Mouse (Mus musculus): ENCODE data around the gene Fndc1. TPM values are rescaled to one million over a fixed set of nuclear protein-coding genes. Genes with fewer than 3 reads are reported as not detected.

Gene Fndc1
- polyA plus RNA-seq, 1 experiment from 2014 or later: 13.3 TPM

DNA sequence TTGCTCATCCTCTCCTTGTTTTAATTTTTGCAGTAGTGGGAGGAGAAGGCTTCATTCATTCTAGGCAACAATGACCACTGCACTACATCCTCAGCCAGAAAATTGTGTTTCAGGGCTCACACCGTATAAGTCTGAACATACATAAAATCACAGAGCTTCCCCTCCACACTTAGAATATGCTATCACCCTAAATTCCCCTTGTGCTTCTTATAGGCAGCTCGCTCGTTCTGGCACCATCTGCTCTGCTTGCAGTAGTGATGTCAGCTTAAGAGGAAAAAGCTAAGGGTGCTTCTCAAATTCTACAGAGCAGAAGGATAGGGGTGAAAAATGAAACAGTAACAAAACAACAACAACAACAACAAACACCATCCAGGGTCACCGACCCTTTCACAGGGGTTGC is 82.1 kb downstream of the Fndc1 start:
- H3K27ac ChIP-seq (ENCODE audit: low read length): no peak overlapping the region
- no peak overlapping the region for H3K4me2 ChIP-seq (ENCODE audit: low read depth, low read length)
- no peak overlapping the region for H3K4me3 ChIP-seq (ENCODE audit: low read length)
- H3K9ac ChIP-seq (ENCODE audit: low read depth, low read length): no peak overlapping the region
- no peaks in the 10 kb centered on the region for H3K27me3 ChIP-seq (replicated peaks; ENCODE audit: control insufficient read depth, insufficient read depth, low read length)
- H3K4me1 ChIP-seq (ENCODE audit: control insufficient read depth, insufficient read depth, low read length): no peaks in the 10 kb centered on the region
- H3K9me3 ChIP-seq (ENCODE audit: control insufficient read depth, low read length): no peaks in the 10 kb centered on the region
- H3K36me3 ChIP-seq (ENCODE audit: control insufficient read depth, insufficient read depth, low read length): no peaks in the 10 kb centered on the region
- 87% methylated on average over 4 of the region's 4 CpGs for WGBS
- no peak for ATAC-seq

DNA sequence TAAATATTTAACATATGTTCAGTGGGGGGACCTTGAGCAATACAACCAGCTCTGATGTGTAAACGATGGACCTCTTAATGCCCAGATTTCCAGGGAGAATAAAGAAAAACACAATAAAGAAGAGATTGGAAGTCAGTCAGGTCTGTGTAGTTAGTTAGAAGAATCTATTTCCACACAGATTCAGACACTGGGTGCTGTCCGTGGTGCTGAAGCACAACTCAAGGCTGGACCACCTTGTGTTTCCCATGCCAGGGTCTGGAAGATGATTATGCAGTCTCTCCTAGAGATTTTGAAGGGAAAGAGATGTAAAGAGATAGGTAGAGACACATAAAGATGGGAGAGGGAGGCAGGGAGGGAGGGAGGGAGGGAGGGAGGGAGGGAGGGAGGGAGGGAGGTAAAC is 86.1 kb downstream of the Fndc1 start:
- H3K4me2 ChIP-seq (ENCODE audit: low read depth, low read length): no peak overlapping the region
- WGBS: 21% methylated on average over 2 of the region's 2 CpGs
- H3K4me3 ChIP-seq (ENCODE audit: low read length): no peak overlapping the region
- H3K27me3 ChIP-seq (replicated peaks; ENCODE audit: control insufficient read depth, insufficient read depth, low read length): no peaks in the 10 kb centered on the region
- H3K9me3 ChIP-seq (ENCODE audit: control insufficient read depth, low read length): no peaks in the 10 kb centered on the region
- H3K27ac ChIP-seq (ENCODE audit: low read length): no peak overlapping the region
- H3K36me3 ChIP-seq (ENCODE audit: control insufficient read depth, insufficient read depth, low read length): no peaks in the 10 kb centered on the region
- ATAC-seq: no peak
- no peak overlapping the region for H3K9ac ChIP-seq (ENCODE audit: low read depth, low read length)
- no peaks in the 10 kb centered on the region for H3K4me1 ChIP-seq (ENCODE audit: control insufficient read depth, insufficient read depth, low read length)

DNA sequence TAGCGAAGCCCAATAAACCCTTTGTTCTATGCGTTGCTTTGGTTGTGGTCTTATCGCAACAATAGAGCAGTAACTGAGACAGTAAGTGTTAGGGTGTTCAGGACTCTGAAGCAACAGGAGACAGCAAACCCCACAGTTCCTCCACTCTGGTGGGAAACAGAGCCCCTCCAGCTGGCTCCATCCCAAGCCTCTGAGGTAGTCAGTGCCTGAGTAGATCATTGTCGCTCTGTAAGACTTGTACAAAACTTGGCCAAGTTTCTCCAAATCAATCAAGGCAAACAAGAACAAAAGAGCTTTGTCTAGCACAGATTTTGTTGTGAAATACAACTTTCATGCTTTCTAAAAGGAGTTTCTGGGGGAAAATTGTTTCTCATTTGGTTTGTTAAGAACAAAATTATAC is 104.1 kb downstream of the Fndc1 start:
- H3K4me2 ChIP-seq (ENCODE audit: low read depth, low read length): no peak overlapping the region
- WGBS: 87% methylated on average over 4 of the region's 4 CpGs
- H3K27me3 ChIP-seq (replicated peaks; ENCODE audit: control insufficient read depth, insufficient read depth, low read length): no peaks in the 10 kb centered on the region

DNA sequence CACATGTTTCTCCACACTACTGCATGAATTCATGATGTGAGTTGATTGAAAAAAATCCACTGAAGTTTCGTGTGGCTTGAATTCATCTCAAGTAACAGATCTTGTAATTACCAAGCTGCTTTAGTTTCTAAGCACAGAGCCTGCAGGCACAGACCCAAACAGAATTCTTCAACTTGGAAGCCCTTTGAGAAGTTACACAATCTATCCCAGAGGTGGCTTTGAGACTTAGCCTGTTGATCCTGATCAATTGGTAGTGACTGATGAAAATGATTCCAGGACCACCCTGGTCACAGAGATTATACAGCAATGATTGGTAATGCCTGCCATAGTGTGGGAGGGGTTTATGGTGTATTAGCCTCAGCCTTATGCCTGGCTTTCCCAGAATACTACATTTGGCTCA is 108.2 kb downstream of the Fndc1 start:
- no peak overlapping the region for H3K27ac ChIP-seq (ENCODE audit: low read length)
- ATAC-seq: no peak
- no peaks in the 10 kb centered on the region for H3K36me3 ChIP-seq (ENCODE audit: control insufficient read depth, insufficient read depth, low read length)
- H3K9ac ChIP-seq (ENCODE audit: low read depth, low read length): no peak overlapping the region
- H3K27me3 ChIP-seq (replicated peaks; ENCODE audit: control insufficient read depth, insufficient read depth, low read length): no peaks in the 10 kb centered on the region
- H3K4me3 ChIP-seq (ENCODE audit: low read length): no peak overlapping the region
- H3K4me2 ChIP-seq (ENCODE audit: low read depth, low read length): no peak overlapping the region
- H3K9me3 ChIP-seq (ENCODE audit: control insufficient read depth, low read length): no peaks in the 10 kb centered on the region
- WGBS: 54% methylated on average over 1 of the region's 1 CpGs
- no peaks in the 10 kb centered on the region for H3K4me1 ChIP-seq (ENCODE audit: control insufficient read depth, insufficient read depth, low read length)

More for the DNA sequence above, 104.1 kb downstream of the Fndc1 start:
- Histone ChIP-seq H3K27ac (ENCODE audit: low read length) (no peak overlapping the region), H3K4me3 (ENCODE audit: low read length) (no peak overlapping the region), H3K9ac (ENCODE audit: low read depth, low read length) (no peak overlapping the region), H3K36me3 (ENCODE audit: control insufficient read depth, insufficient read depth, low read length) (no peaks in the 10 kb centered on the region), H3K4me1 (ENCODE audit: control insufficient read depth, insufficient read depth, low read length) (no peaks in the 10 kb centered on the region), H3K9me3 (ENCODE audit: control insufficient read depth, low read length) (no peaks in the 10 kb centered on the region)
- no peak for ATAC-seq

DNA sequence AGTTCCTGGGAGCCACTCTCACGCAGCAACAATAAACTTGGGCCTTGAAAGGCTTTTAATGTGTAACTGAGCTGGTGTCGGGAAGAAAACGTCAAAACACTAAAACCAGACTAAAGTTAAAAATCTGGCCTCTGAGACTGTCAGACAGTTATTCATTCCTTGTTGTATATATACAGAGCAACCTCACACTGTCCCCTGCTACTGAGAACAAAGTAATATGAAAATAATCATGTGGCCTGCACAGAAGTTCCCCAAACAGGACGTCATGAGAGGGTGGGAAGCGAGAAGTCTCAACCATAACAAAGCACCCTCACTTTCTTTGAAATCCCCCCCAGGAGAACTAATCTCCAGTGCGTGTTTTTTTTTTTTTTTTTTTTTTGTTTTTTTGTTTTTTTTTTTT is 109.2 kb downstream of the Fndc1 start:
- WGBS: 58% methylated on average over 6 of the region's 6 CpGs
- no peak for ATAC-seq

DNA sequence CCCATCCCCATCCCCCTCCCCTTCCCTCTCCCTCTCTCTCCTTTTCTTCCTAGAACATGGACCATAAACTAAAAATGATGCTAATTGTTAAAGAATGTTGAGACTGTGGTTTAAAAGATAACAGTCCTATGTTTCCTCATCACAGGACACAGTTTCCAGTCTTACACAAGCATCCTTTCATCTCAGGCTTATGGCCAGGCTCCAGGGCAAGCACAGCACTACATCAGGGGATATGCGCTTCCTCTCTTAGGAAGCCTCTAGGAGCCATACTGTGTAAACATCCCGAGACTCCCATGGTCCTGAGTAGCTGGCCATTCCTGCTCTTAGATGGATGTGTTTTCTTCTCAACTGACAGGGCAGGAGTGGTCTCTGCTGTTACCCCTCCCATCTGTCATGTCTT is 114.1 kb downstream of the Fndc1 start:
- no peak for ATAC-seq
- Histone ChIP-seq H3K27ac (ENCODE audit: low read length) (no peak overlapping the region), H3K4me3 (ENCODE audit: low read length) (no peak overlapping the region), H3K9ac (ENCODE audit: low read depth, low read length) (no peak overlapping the region), H3K27me3 (replicated peaks; ENCODE audit: control insufficient read depth, insufficient read depth, low read length) (no peaks in the 10 kb centered on the region), H3K36me3 (ENCODE audit: control insufficient read depth, insufficient read depth, low read length) (no peaks in the 10 kb centered on the region), H3K4me2 (ENCODE audit: low read depth, low read length) (no peak overlapping the region), H3K4me1 (ENCODE audit: control insufficient read depth, insufficient read depth, low read length) (no peaks in the 10 kb centered on the region), H3K9me3 (ENCODE audit: control insufficient read depth, low read length) (no peaks in the 10 kb centered on the region)
- WGBS: 41% methylated on average over 2 of the region's 2 CpGs

More for the DNA sequence above, 109.2 kb downstream of the Fndc1 start:
- Histone ChIP-seq H3K9ac (ENCODE audit: low read depth, low read length) (no peak overlapping the region), H3K27me3 (replicated peaks; ENCODE audit: control insufficient read depth, insufficient read depth, low read length) (no peaks in the 10 kb centered on the region), H3K36me3 (ENCODE audit: control insufficient read depth, insufficient read depth, low read length) (no peaks in the 10 kb centered on the region), H3K4me1 (ENCODE audit: control insufficient read depth, insufficient read depth, low read length) (no peaks in the 10 kb centered on the region), H3K4me2 (ENCODE audit: low read depth, low read length) (no peak overlapping the region), H3K9me3 (ENCODE audit: control insufficient read depth, low read length) (no peaks in the 10 kb centered on the region), H3K4me3 (ENCODE audit: low read length) (no peak overlapping the region), H3K27ac (ENCODE audit: low read length) (no peak overlapping the region)

DNA sequence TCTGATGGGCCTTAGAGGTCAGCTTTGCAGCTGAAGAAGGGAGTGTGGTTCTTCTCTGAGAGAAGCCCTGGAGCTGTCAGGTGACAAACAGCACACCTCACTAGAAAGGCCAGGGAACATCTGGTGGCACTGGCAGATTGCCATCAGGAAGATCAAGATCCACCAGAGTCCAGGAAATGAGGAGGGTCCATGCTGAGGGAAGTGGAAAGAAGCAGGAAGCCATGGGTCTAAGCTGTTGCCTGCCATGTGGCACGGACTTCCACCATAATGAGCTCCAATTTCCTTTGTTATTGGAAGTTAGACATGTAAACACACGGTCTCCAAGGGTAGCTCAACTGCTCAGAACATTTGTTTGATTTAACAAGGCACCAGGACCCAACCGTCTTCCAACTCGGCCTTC is 120.0 kb downstream of the Fndc1 start:
- Histone ChIP-seq H3K9ac (ENCODE audit: low read depth, low read length) (no peak overlapping the region), H3K27ac (ENCODE audit: low read length) (no peak overlapping the region), H3K9me3 (ENCODE audit: control insufficient read depth, low read length) (no peaks in the 10 kb centered on the region), H3K4me3 (ENCODE audit: low read length) (no peak overlapping the region), H3K4me1 (ENCODE audit: control insufficient read depth, insufficient read depth, low read length) (no peaks in the 10 kb centered on the region), H3K4me2 (ENCODE audit: low read depth, low read length) (no peak overlapping the region), H3K36me3 (ENCODE audit: control insufficient read depth, insufficient read depth, low read length) (no peaks in the 10 kb centered on the region), H3K27me3 (replicated peaks; ENCODE audit: control insufficient read depth, insufficient read depth, low read length) (no peaks in the 10 kb centered on the region)
- no peak for ATAC-seq
- 61% methylated on average over 4 of the region's 4 CpGs for WGBS

DNA sequence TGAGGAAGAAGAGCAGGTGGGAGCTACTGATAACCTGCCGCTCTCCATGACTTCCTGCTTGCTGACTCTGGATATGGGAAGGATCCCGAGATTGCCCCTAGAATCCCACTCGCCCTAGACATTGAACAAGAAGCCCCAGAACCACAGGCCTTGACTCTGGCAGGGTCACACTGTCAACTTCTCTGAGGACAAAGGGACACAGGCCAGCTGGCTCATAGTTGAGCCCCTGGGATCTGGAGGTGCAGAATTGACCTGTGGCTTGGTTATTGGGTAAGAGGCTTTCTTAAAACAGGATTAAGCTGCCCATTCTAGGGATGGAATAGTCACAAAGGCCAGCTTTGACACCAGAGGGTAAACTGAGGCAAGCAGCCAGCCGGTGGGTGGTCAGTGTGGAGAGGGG is 136.8 kb downstream of the Fndc1 start:
- H3K4me3 ChIP-seq (ENCODE audit: low read length): no peak overlapping the region

More for the DNA sequence above, 136.8 kb downstream of the Fndc1 start:
- no peaks in the 10 kb centered on the region for H3K36me3 ChIP-seq (ENCODE audit: control insufficient read depth, insufficient read depth, low read length)
- no peak overlapping the region for H3K27ac ChIP-seq (ENCODE audit: low read length)
- H3K9ac ChIP-seq (ENCODE audit: low read depth, low read length): no peak overlapping the region
- no peak overlapping the region for H3K4me2 ChIP-seq (ENCODE audit: low read depth, low read length)
- ATAC-seq: no peak
- 87% methylated on average over 4 of the region's 4 CpGs for WGBS
- H3K4me1 ChIP-seq (ENCODE audit: control insufficient read depth, insufficient read depth, low read length): no peaks in the 10 kb centered on the region
- no peaks in the 10 kb centered on the region for H3K27me3 ChIP-seq (replicated peaks; ENCODE audit: control insufficient read depth, insufficient read depth, low read length)
- no peaks in the 10 kb centered on the region for H3K9me3 ChIP-seq (ENCODE audit: control insufficient read depth, low read length)

Small RNAs within 50 kb of the gene (microRNA-seq; reads per million reads assigned to microRNA genes)
- gene Gm25872: not detected

Other genes starting within 250 kb of the Fndc1 start
- 1.6 and 1.7 TPM in 2 replicates for gene Tagap, start 98.7 kb upstream of the Fndc1 start, polyA plus RNA-seq (2015; fragmentation: Nextera tagmentation; extraction: Ambion mirVana)
- gene Rsph3a, start 118.3 kb upstream of the Fndc1 start, polyA plus RNA-seq (2015; fragmentation: Nextera tagmentation; extraction: Ambion mirVana): 46.4 and 50.7 TPM in 2 replicates